Mouse (Mus musculus): ENCODE data around the gene Cisd2. TPM values are rescaled to one million over a fixed set of nuclear protein-coding genes. Genes with fewer than 3 reads are reported as not detected.

The Cisd2 gene
- polyA plus RNA-seq, 1 experiment from 2014 or later, result 67.0 TPM

DNA sequence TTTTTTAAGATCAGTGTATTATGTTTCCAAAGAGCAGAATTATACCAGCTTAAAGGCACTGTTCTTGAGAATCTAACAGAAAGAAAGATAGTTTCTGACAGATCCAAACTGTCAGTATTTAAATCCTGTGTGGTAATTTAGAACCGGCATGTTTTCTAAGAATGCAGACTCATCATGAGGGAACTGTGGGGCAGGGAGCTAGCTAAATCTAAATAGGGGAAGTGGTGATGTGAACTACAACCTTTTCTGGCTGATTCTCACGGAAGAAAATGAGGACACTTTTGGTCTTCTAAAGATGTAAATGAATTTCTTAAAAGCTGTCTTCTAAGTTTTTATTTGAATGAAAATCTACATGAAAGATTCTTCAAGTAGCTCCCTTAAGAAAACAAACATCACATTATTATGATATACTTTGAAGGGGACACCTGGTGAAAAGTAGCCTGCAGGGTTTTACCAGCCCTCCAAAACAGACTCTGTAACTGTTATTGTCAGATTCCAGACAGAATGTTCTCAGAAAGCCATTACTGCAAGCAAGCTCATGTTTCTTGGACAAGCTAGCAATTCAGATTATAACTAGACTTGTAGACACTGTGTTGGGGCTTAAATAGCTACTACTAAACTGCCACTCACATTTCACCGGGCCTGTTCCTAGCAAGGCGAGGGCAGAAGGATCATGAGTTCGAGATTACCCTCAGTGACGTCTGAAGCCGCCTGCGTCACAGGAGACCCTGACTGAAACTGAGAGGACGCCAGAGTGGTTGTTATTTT is 3.0 kb downstream of the Cisd2 start:
- Histone ChIP-seq H3K36me3 (ENCODE audit: control insufficient read depth, insufficient read depth, low read length) (0 out of 2 replicates have a peak, but pooled peaks cover 5% of the 10 kb centered on the region), H3K4me2 (ENCODE audit: low read length) (no peak overlapping the region), H3K9ac (replicated peaks; ENCODE audit: low read length) (no peak overlapping the region), H3K4me3 (replicated peaks; ENCODE audit: low read depth, low read length) (no peak overlapping the region), H3K27ac (replicated peaks; ENCODE audit: low read depth, low read length) (no peak overlapping the region), H3K4me1 (ENCODE audit: control insufficient read depth, insufficient read depth, low read length) (peaks cover 12% of the 10 kb centered on the region), H3K27me3 (ENCODE audit: control insufficient read depth, insufficient read depth, low read length) (no peaks in the 10 kb centered on the region), H3K9me3 (ENCODE audit: control insufficient read depth, low read length) (no peaks in the 10 kb centered on the region)
- ATAC-seq (ENCODE audit: low FRiP score, low TSS enrichment) (no peak), DNase-seq (no peak)
- 91% methylated on average over 9 of the region's 9 CpGs for WGBS

DNA sequence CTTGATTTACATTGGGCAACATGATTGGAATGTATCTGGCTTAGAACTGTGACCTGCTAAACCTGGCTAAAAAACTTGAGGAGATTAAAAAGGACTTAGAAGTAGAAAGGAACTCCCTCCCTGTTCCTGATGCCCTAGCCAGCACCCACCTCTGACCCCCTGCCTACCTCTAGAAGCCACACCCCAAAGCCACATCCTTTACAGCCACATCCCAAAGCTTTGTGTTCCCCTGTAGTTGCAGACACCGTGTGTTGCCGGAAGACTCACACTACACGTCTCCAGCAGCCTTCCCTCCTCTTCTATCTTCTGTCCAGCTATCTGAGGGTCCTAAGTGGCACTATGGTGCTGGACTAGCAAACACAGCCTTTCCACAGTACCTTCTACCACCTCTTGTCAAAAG is 5.9 kb downstream of the Cisd2 start:
- Histone ChIP-seq H3K27ac (replicated peaks; ENCODE audit: low read depth, low read length) (no peak overlapping the region), H3K4me2 (ENCODE audit: low read length) (no peak overlapping the region), H3K4me3 (replicated peaks; ENCODE audit: low read depth, low read length) (no peak overlapping the region), H3K36me3 (ENCODE audit: control insufficient read depth, insufficient read depth, low read length) (0 out of 2 replicates have a peak, but pooled peaks cover 5% of the 10 kb centered on the region), H3K27me3 (ENCODE audit: control insufficient read depth, insufficient read depth, low read length) (no peaks in the 10 kb centered on the region), H3K4me1 (ENCODE audit: control insufficient read depth, insufficient read depth, low read length) (peaks cover 7% of the 10 kb centered on the region), H3K9me3 (ENCODE audit: control insufficient read depth, low read length) (no peaks in the 10 kb centered on the region), H3K9ac (replicated peaks; ENCODE audit: low read length) (no peak overlapping the region)
- DNase-seq (no peak), ATAC-seq (ENCODE audit: low FRiP score, low TSS enrichment) (no peak)
- WGBS, result 87% methylated on average over 3 of the region's 3 CpGs

DNA sequence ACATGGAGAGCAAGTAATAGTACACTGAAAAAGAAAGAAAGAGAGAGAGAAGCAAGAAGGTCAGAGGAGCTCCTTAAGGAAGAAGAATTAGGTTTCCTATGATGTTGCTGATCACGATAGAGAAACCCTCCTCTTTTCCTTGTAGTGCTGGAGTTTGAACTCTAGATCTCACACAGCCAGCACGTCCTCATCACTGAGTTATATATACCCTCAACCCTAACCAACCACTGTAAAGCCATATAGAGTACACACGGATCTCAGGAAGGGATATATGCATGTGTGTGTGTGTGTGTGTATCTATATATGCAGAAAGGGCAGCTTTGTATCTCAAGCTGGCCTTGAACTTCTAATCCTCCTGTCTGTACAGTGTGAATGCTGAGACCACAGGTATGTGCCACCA is 6.5 kb downstream of the Cisd2 start:
- Histone ChIP-seq H3K4me1 (ENCODE audit: control insufficient read depth, insufficient read depth, low read length) (peaks cover 6% of the 10 kb centered on the region), H3K9me3 (ENCODE audit: control insufficient read depth, low read length) (no peaks in the 10 kb centered on the region), H3K27me3 (ENCODE audit: control insufficient read depth, insufficient read depth, low read length) (no peaks in the 10 kb centered on the region), H3K4me3 (replicated peaks; ENCODE audit: low read depth, low read length) (no peak overlapping the region), H3K27ac (replicated peaks; ENCODE audit: low read depth, low read length) (no peak overlapping the region), H3K36me3 (ENCODE audit: control insufficient read depth, insufficient read depth, low read length) (0 out of 2 replicates have a peak, but pooled peaks cover 5% of the 10 kb centered on the region), H3K9ac (replicated peaks; ENCODE audit: low read length) (no peak overlapping the region), H3K4me2 (ENCODE audit: low read length) (no peak overlapping the region)
- DNase-seq (no peak), ATAC-seq (ENCODE audit: low FRiP score, low TSS enrichment) (no peak)
- 88% methylated on average over 3 of the region's 3 CpGs for WGBS

DNA sequence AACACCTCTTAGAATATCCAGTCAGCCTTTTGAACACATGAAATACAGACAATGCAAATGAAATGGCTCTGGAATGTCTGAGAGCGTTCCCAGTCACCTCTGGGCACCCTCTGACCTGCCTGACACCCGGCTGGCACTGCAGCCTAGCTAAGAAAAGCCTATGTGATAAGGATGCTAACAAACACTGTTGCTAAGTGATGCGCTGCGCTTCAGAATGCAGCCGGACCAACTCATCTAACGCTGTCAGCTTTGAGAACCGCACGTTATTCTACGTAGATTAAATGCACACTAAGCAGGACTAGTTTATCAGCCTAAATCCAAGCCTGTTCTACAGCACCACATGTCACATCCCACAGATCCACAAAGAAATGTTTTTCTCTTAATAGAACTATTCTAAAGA is 11.9 kb downstream of the Cisd2 start:
- 42% methylated on average over 9 of the region's 9 CpGs for WGBS
- H3K9ac ChIP-seq (replicated peaks; ENCODE audit: low read length), result 0 out of 2 replicates have a peak overlapping the region, but pooled peaks have one; percentile 31
- H3K27ac ChIP-seq (replicated peaks; ENCODE audit: low read depth, low read length), result no peak overlapping the region
- H3K27me3 ChIP-seq (ENCODE audit: control insufficient read depth, insufficient read depth, low read length), result no peaks in the 10 kb centered on the region
- DNase-seq (peak; percentile 20), ATAC-seq (ENCODE audit: low FRiP score, low TSS enrichment) (no peak)
- H3K36me3 ChIP-seq (ENCODE audit: control insufficient read depth, insufficient read depth, low read length), result peaks cover 19% of the 10 kb centered on the region
- H3K4me3 ChIP-seq (replicated peaks; ENCODE audit: low read depth, low read length), result no peak overlapping the region
- no peaks in the 10 kb centered on the region for H3K4me1 ChIP-seq (ENCODE audit: control insufficient read depth, insufficient read depth, low read length)
- H3K9me3 ChIP-seq (ENCODE audit: control insufficient read depth, low read length), result no peaks in the 10 kb centered on the region
- no peak overlapping the region for H3K4me2 ChIP-seq (ENCODE audit: low read length)

DNA sequence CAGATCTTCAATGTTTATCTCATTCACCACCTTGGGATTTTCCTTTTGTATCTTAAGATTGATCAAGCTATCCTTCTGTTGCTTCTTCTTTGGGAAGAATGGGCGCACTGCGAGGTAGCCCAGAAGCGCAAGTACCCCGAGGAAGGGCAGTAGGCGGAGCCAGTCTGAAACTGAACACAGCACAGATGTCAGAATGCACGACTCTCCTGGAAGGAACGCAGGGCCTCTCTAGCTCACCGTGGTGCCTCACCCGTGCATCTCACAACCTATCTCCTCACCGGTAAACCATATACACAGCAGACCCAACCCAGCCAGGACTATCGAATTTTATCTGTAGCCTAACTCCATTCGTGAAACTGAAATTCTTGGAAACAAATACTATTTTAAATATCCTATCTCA is 12.7 kb downstream of the Cisd2 start:
- Histone ChIP-seq H3K9me3 (ENCODE audit: control insufficient read depth, low read length) (no peaks in the 10 kb centered on the region), H3K9ac (replicated peaks; ENCODE audit: low read length) (no peak overlapping the region), H3K4me3 (replicated peaks; ENCODE audit: low read depth, low read length) (no peak overlapping the region), H3K27ac (replicated peaks; ENCODE audit: low read depth, low read length) (no peak overlapping the region), H3K4me1 (ENCODE audit: control insufficient read depth, insufficient read depth, low read length) (no peaks in the 10 kb centered on the region), H3K27me3 (ENCODE audit: control insufficient read depth, insufficient read depth, low read length) (no peaks in the 10 kb centered on the region), H3K4me2 (ENCODE audit: low read length) (no peak overlapping the region), H3K36me3 (ENCODE audit: control insufficient read depth, insufficient read depth, low read length) (peaks cover 19% of the 10 kb centered on the region)
- DNase-seq, result no peak
- no peak for ATAC-seq (ENCODE audit: low FRiP score, low TSS enrichment)
- WGBS, result 90% methylated on average over 12 of the region's 12 CpGs

DNA sequence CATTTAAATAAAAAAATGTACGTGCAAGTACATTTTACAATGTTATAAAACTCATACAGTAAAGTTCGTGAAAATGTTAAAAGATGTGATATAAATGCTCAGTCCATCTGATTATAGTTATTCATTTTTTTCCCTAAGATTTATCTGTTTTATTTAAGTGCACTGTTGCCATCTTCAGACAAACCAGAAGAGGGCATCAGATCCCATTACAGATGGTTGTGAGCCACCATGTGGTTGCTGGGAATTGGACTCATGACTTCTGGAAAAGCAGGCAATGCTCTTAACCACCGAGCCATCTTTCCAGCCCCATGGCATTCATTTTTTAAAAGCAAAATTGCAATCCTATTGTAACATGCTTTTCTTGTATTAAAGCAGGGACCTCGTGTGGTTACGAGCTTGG is 14.5 kb downstream of the Cisd2 start:
- Histone ChIP-seq H3K4me2 (ENCODE audit: low read length) (no peak overlapping the region), H3K9ac (replicated peaks; ENCODE audit: low read length) (no peak overlapping the region), H3K27me3 (ENCODE audit: control insufficient read depth, insufficient read depth, low read length) (no peaks in the 10 kb centered on the region), H3K27ac (replicated peaks; ENCODE audit: low read depth, low read length) (no peak overlapping the region), H3K9me3 (ENCODE audit: control insufficient read depth, low read length) (no peaks in the 10 kb centered on the region), H3K36me3 (ENCODE audit: control insufficient read depth, insufficient read depth, low read length) (peaks cover 27% of the 10 kb centered on the region), H3K4me1 (ENCODE audit: control insufficient read depth, insufficient read depth, low read length) (no peaks in the 10 kb centered on the region), H3K4me3 (replicated peaks; ENCODE audit: low read depth, low read length) (no peak overlapping the region)
- no peak for DNase-seq
- ATAC-seq (ENCODE audit: low FRiP score, low TSS enrichment), result no peak
- WGBS, result 98% methylated on average over 5 of the region's 5 CpGs

DNA sequence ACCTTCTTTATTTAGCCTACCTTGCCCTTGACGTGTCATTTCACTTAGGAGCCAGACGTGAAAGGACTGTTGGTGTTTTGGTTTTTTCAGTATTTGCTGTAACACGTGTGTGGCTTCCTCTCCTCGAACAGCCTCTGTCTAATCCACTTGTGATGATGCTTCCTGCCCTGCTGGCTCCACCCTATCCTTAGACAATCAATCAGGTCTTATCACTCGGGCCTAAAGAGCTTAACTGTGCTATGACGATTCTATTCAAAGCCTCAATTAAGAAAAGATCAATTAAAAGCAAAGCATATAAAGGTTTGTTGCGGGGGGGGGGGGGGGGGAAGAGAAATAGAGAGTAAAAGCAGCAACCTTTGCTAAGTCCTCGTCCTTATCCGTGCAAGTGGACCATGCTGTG is 16.4 kb downstream of the Cisd2 start:
- H3K9me3 ChIP-seq (ENCODE audit: control insufficient read depth, low read length), result no peaks in the 10 kb centered on the region
- H3K4me1 ChIP-seq (ENCODE audit: control insufficient read depth, insufficient read depth, low read length), result no peaks in the 10 kb centered on the region
- 86% methylated on average over 9 of the region's 9 CpGs for WGBS
- H3K36me3 ChIP-seq (ENCODE audit: control insufficient read depth, insufficient read depth, low read length), result peaks cover 27% of the 10 kb centered on the region
- no peak overlapping the region for H3K9ac ChIP-seq (replicated peaks; ENCODE audit: low read length)
- H3K4me3 ChIP-seq (replicated peaks; ENCODE audit: low read depth, low read length), result no peak overlapping the region
- DNase-seq (no peak), ATAC-seq (ENCODE audit: low FRiP score, low TSS enrichment) (no peak)
- no peaks in the 10 kb centered on the region for H3K27me3 ChIP-seq (ENCODE audit: control insufficient read depth, insufficient read depth, low read length)
- no peak overlapping the region for H3K4me2 ChIP-seq (ENCODE audit: low read length)
- no peak overlapping the region for H3K27ac ChIP-seq (replicated peaks; ENCODE audit: low read depth, low read length)

DNA sequence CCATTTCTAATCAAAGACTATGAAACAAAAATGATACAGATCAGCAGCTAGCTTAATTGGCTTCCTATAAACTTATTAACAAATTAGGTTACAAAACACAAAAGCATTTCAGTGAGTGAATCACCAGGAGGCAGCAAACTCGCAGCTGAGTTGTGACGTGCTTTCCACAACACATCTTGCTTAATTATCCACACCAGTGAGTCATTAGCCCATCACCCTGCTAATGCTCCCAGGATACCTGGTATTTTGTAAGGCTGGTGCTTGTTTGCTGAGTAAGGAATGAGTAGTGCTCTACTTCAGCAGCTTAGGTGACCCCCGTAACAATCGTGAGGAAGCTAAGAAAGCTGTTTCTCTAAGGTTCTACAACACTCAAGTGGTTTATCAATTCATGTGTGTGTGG is 19.1 kb downstream of the Cisd2 start:
- H3K9ac ChIP-seq (replicated peaks; ENCODE audit: low read length), result no peak overlapping the region
- H3K4me3 ChIP-seq (replicated peaks; ENCODE audit: low read depth, low read length), result no peak overlapping the region
- H3K27ac ChIP-seq (replicated peaks; ENCODE audit: low read depth, low read length), result no peak overlapping the region
- H3K27me3 ChIP-seq (ENCODE audit: control insufficient read depth, insufficient read depth, low read length), result no peaks in the 10 kb centered on the region
- H3K9me3 ChIP-seq (ENCODE audit: control insufficient read depth, low read length), result no peaks in the 10 kb centered on the region
- H3K4me1 ChIP-seq (ENCODE audit: control insufficient read depth, insufficient read depth, low read length), result peaks cover 4% of the 10 kb centered on the region; the same call in 1 of the 2 replicates
- no peak overlapping the region for H3K4me2 ChIP-seq (ENCODE audit: low read length)
- 83% methylated on average over 4 of the region's 4 CpGs for WGBS
- H3K36me3 ChIP-seq (ENCODE audit: control insufficient read depth, insufficient read depth, low read length), result peaks cover 23% of the 10 kb centered on the region
- ATAC-seq (ENCODE audit: low FRiP score, low TSS enrichment), result no peak
- DNase-seq, result no peak

DNA sequence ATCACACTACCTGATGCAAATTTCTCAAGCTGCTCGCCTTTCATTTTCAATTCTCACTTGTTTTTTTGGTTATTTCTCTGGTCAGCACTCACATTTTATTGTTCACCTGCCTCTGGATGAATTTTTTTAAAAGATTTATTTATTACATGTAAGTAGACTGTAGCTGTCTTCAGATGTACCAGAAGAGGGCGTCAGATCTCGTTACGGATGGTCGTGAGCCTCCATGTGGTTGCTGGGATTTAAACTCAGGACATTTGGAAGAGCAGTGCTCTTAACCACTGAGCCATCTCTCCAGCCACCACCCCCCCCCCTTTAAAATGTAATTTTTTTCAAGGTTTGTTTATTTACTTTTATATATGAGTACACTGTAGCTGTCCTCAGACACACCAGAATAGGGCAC is 19.9 kb downstream of the Cisd2 start:
- no peaks in the 10 kb centered on the region for H3K9me3 ChIP-seq (ENCODE audit: control insufficient read depth, low read length)
- H3K4me2 ChIP-seq (ENCODE audit: low read length), result no peak overlapping the region
- H3K27me3 ChIP-seq (ENCODE audit: control insufficient read depth, insufficient read depth, low read length), result no peaks in the 10 kb centered on the region
- no peak overlapping the region for H3K4me3 ChIP-seq (replicated peaks; ENCODE audit: low read depth, low read length)
- H3K27ac ChIP-seq (replicated peaks; ENCODE audit: low read depth, low read length), result no peak overlapping the region
- ATAC-seq (ENCODE audit: low FRiP score, low TSS enrichment), result no peak
- DNase-seq, result no peak
- peaks cover 4% of the 10 kb centered on the region; the same call in 1 of the 2 replicates for H3K4me1 ChIP-seq (ENCODE audit: control insufficient read depth, insufficient read depth, low read length)
- H3K9ac ChIP-seq (replicated peaks; ENCODE audit: low read length), result no peak overlapping the region
- WGBS, result 78% methylated on average over 5 of the region's 5 CpGs
- peaks cover 19% of the 10 kb centered on the region; the same call in 1 of the 2 replicates for H3K36me3 ChIP-seq (ENCODE audit: control insufficient read depth, insufficient read depth, low read length)

All from midbrain, embryonic 14.5 days (tissue).